Mouse (Mus musculus): ENCODE measurements around the gene Crtap. TPM values are rescaled to one million over a fixed set of nuclear protein-coding genes. Genes with fewer than 3 reads are reported as not detected.
"Not testable (repeated sequence)": the region's sequence is repeated elsewhere in the genome, so short reads cannot be mapped to it uniquely, and the experiment has no call there.

Crtap gene
- total and polyA plus RNA-seq, 2 experiments: 4.8 to 12.7 TPM

DNA sequence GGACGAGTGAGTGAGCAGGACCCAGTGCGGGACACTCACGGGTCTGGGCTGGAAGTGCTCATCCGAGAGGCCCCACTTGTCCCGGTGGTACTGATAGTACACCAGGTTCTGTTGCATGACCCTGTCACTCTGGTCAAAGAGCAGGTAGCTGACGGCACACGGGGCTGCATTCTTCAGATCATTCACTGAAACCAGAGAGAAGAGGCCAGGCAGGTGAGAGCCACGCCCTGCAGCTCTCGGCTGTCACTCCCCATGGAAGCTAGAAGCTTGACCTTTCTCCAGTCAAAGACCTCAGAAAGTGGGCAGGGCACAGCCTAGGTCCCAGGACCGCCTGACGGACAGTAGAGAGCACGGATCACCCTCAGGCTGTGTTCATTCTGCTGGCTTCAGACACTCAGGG, 10.6 kb downstream of the Crtap start:
- no peaks in the 10 kb centered on the region for H3K4me1 ChIP-seq (ENCODE audit: control insufficient read depth, insufficient read depth, low read length)
- WGBS: 91% methylated on average over 12 of the region's 12 CpGs
- no peak overlapping the region for H3K9ac ChIP-seq (ENCODE audit: low read depth, low read length)
- no peak for DNase-seq (ENCODE audit: extremely low read depth, low read depth, low spot score)
- no peak for TF ChIP-seq POLR2A (IDR thresholded peaks at IDR 0.05; ENCODE audit: extremely low read depth, insufficient read depth, low read length)
- TF ChIP-seq CTCF (IDR thresholded peaks at IDR 0.05; ENCODE audit: low read depth, low read length): no peak
- H3K79me2 ChIP-seq (ENCODE audit: control insufficient read depth, insufficient read depth, low read length): no peaks in the 10 kb centered on the region
- H3K4me3 ChIP-seq (ENCODE audit: insufficient read depth, low read depth, low read length): no peak overlapping the region
- H3K36me3 ChIP-seq (ENCODE audit: control insufficient read depth, insufficient read depth, low read length): no peaks in the 10 kb centered on the region
- no peaks in the 10 kb centered on the region for H3K27me3 ChIP-seq (ENCODE audit: control insufficient read depth, insufficient read depth, low read length)
- H3K27ac ChIP-seq (replicated peaks; ENCODE audit: insufficient read depth, low read depth, low read length): no peak overlapping the region

- no peak overlapping the region for H3K4me3 ChIP-seq (ENCODE audit: insufficient read depth, low read depth, low read length)
- no peaks in the 10 kb centered on the region for H3K36me3 ChIP-seq (ENCODE audit: control insufficient read depth, insufficient read depth, low read length)
- no peaks in the 10 kb centered on the region for H3K4me1 ChIP-seq (ENCODE audit: control insufficient read depth, insufficient read depth, low read length)
- no peak for DNase-seq (ENCODE audit: extremely low read depth, low read depth, low spot score)
- WGBS: 84% methylated on average over 10 of the region's 10 CpGs
- no peak for TF ChIP-seq CTCF (IDR thresholded peaks at IDR 0.05; ENCODE audit: low read depth, low read length)
- no peak for TF ChIP-seq POLR2A (IDR thresholded peaks at IDR 0.05; ENCODE audit: extremely low read depth, insufficient read depth, low read length)
- no peak overlapping the region for H3K27ac ChIP-seq (replicated peaks; ENCODE audit: insufficient read depth, low read depth, low read length)
- no peaks in the 10 kb centered on the region for H3K79me2 ChIP-seq (ENCODE audit: control insufficient read depth, insufficient read depth, low read length)
- H3K9ac ChIP-seq (ENCODE audit: low read depth, low read length): no peak overlapping the region
- H3K27me3 ChIP-seq (ENCODE audit: control insufficient read depth, insufficient read depth, low read length): no peaks in the 10 kb centered on the region
Observed at GRCm38 (mm10) chr9:114377168-114377567, 13.3 kb downstream of the Crtap start.

DNA sequence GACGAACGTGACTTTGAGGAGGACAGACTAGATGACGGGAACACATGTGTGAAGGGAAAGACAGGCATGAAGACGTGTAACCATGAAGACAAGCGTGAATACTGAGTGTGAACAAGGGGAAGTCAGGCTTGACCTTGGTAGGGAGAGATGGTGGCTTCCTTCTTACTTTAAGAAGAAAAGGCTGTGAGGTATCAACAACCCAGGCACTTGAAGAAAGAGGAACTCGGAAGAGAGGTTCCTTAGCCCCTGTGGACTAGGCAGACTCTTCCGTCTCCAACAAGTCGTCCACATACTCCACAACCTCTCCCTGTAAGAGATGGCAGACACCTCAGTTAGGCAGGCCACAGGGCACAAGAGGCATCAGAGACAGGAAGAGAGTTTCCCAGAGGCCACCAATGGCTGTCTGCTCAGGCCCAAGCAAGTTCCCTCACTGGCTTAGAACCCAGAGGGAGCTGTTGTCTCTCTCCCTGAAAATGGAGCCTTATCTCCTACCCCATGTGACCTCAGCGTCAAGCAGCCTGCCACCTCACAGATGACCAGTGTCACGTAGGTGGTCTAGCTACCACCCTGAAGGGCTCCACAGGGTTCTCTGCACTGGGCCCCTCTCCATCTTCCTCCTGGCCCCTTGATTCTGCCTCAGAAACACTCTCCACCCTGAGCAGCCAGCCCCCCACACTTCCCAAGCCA, 15.1 kb downstream of the Crtap start:
- no peak for DNase-seq (ENCODE audit: extremely low read depth, low read depth, low spot score)
- no peak overlapping the region for H3K9ac ChIP-seq (ENCODE audit: low read depth, low read length)
- H3K27ac ChIP-seq (replicated peaks; ENCODE audit: insufficient read depth, low read depth, low read length): no peak overlapping the region
- no peaks in the 10 kb centered on the region for H3K79me2 ChIP-seq (ENCODE audit: control insufficient read depth, insufficient read depth, low read length)
- no peak overlapping the region for H3K4me3 ChIP-seq (ENCODE audit: insufficient read depth, low read depth, low read length)
- H3K36me3 ChIP-seq (ENCODE audit: control insufficient read depth, insufficient read depth, low read length): no peaks in the 10 kb centered on the region
- WGBS: 88% methylated on average over 10 of the region's 10 CpGs
- no peaks in the 10 kb centered on the region for H3K27me3 ChIP-seq (ENCODE audit: control insufficient read depth, insufficient read depth, low read length)
- no peaks in the 10 kb centered on the region for H3K4me1 ChIP-seq (ENCODE audit: control insufficient read depth, insufficient read depth, low read length)
- TF ChIP-seq CTCF (IDR thresholded peaks at IDR 0.05; ENCODE audit: low read depth, low read length) (no peak), POLR2A (IDR thresholded peaks at IDR 0.05; ENCODE audit: extremely low read depth, insufficient read depth, low read length) (no peak)

- not testable (repeated sequence) for H3K27me3 ChIP-seq (ENCODE audit: control insufficient read depth, insufficient read depth, low read length); H3K79me2 ChIP-seq (ENCODE audit: control insufficient read depth, insufficient read depth, low read length); H3K9ac ChIP-seq (ENCODE audit: low read depth, low read length); DNase-seq (ENCODE audit: extremely low read depth, low read depth, low spot score); H3K4me1 ChIP-seq (ENCODE audit: control insufficient read depth, insufficient read depth, low read length); H3K27ac ChIP-seq (replicated peaks; ENCODE audit: insufficient read depth, low read depth, low read length); H3K4me3 ChIP-seq (ENCODE audit: insufficient read depth, low read depth, low read length); H3K36me3 ChIP-seq (ENCODE audit: control insufficient read depth, insufficient read depth, low read length)
- 31% methylated on average over 5 of the region's 5 CpGs for WGBS
Observed at GRCm38 (mm10) chr9:114371717-114372116, 18.8 kb downstream of the Crtap start.

DNA sequence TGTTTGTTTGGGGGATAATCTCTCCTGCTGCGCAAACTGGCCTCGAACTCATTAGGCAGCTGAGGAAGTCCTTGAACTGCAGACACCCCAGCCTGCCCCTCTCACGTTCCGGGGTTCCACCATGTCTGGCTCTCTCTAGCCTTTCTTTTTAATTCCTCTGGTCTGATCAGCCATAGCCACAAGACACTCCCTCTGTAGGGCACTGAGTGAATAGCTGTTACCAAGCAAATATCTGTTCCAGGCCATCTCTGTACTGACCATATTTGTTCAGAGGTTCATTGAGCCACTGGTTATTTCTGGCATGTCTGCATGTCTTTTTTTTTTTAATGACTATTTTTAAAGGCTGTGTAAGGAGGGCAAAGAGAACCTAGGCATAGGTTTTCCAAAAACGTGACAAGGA, 21.1 kb downstream of the Crtap start:
- not testable (repeated sequence) for H3K9ac ChIP-seq (ENCODE audit: low read depth, low read length); H3K36me3 ChIP-seq (ENCODE audit: control insufficient read depth, insufficient read depth, low read length); H3K79me2 ChIP-seq (ENCODE audit: control insufficient read depth, insufficient read depth, low read length); H3K27ac ChIP-seq (replicated peaks; ENCODE audit: insufficient read depth, low read depth, low read length); H3K27me3 ChIP-seq (ENCODE audit: control insufficient read depth, insufficient read depth, low read length); H3K4me3 ChIP-seq (ENCODE audit: insufficient read depth, low read depth, low read length); H3K4me1 ChIP-seq (ENCODE audit: control insufficient read depth, insufficient read depth, low read length)
- peak; percentile 5 for DNase-seq (ENCODE audit: extremely low read depth, low read depth, low spot score)
- 58% methylated on average over 5 of the region's 5 CpGs for WGBS

DNA sequence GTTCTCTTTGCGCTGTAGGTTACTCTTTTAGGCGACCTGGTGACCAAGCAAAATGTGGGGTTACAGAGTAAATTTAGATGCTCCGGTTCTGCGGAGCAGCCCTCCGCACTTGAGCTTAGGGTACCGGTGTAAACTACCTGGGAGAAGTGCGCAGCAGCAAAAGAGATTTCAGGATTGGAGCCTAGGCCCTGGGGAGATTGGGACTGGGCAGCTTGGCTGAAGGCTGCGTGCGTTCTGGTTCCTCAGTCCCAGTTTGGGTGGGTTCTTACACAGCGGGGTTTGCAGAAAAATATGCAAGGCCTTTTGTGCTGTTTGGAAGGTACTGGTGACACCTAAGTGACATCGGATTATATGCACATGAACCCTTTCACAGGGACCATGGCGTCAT, 22.0 kb downstream of the Crtap start:
- DNase-seq (ENCODE audit: extremely low read depth, low read depth, low spot score): peak; percentile 3
- Histone ChIP-seq H3K9ac (ENCODE audit: low read depth, low read length) (peak overlapping the region; percentile 58), H3K36me3 (ENCODE audit: control insufficient read depth, insufficient read depth, low read length) (no peaks in the 10 kb centered on the region), H3K4me3 (ENCODE audit: insufficient read depth, low read depth, low read length) (peak overlapping the region; percentile 69; the same call in 1 of the 2 replicates), H3K4me1 (ENCODE audit: control insufficient read depth, insufficient read depth, low read length) (no peaks in the 10 kb centered on the region), H3K79me2 (ENCODE audit: control insufficient read depth, insufficient read depth, low read length) (no peaks in the 10 kb centered on the region), H3K27ac (replicated peaks; ENCODE audit: insufficient read depth, low read depth, low read length) (no peak overlapping the region), H3K27me3 (ENCODE audit: control insufficient read depth, insufficient read depth, low read length) (no peaks in the 10 kb centered on the region)
- no peak for TF ChIP-seq POLR2A (IDR thresholded peaks at IDR 0.05; ENCODE audit: extremely low read depth, insufficient read depth, low read length)
- TF ChIP-seq CTCF (IDR thresholded peaks at IDR 0.05; ENCODE audit: low read depth, low read length): no peak
- 26% methylated on average over 12 of the region's 12 CpGs for WGBS
